Mouse (Mus musculus): ENCODE results near the gene Olfr1442. TPM values are rescaled to one million over a fixed set of nuclear protein-coding genes. Genes with fewer than 3 reads are reported as not detected.

The Olfr1442 gene
- total RNA-seq, 2 experiments from 2014 or later, result not detected

Other genes with a start within 250 kb of the Olfr1442 start
- gene Pfpl, start 242.5 kb upstream of the Olfr1442 start, total RNA-seq (2021), result not detected
- 1 to 10 TPM; 4.5 to 5.7 TPM for gene Mpeg1, start 209.7 kb upstream of the Olfr1442 start, total RNA-seq (2021)
- 1 to 10 TPM; 7.7 to 8.9 TPM for gene Dtx4, start 169.0 kb upstream of the Olfr1442 start, total RNA-seq (2021)
- gene Fam111a, start 124.7 kb upstream of the Olfr1442 start, total RNA-seq (2021), result 10 to 100 TPM; 23.1 to 23.8 TPM
- gene Gm4952, start 70.5 kb upstream of the Olfr1442 start, total RNA-seq (2021), result not detected
- not detected for gene Glyat, start 37.1 kb upstream of the Olfr1442 start, total RNA-seq (2021)
- gene Olfr1443, start 7.7 kb downstream of the Olfr1442 start, total RNA-seq (2021), result not detected
- gene Keg1, start 25.3 kb downstream of the Olfr1442 start, total RNA-seq (2021), result not detected
- 1 to 10 TPM; 3.1 to 3.5 TPM for gene Cntf, start 95.2 kb downstream of the Olfr1442 start, total RNA-seq (2021)
- gene Zfp91, start 125.7 kb downstream of the Olfr1442 start, total RNA-seq (2021), result 10 to 100 TPM; 81.2 to 83.3 TPM
- under 1 TPM; 0.67 to 0.90 TPM for gene Lpxn, start 125.8 kb downstream of the Olfr1442 start, total RNA-seq (2021)
- gene Gm5244, start 176.2 kb downstream of the Olfr1442 start, total RNA-seq (2021), result not detected
- gene Olfr1444, start 186.8 kb downstream of the Olfr1442 start, total RNA-seq (2021), result not detected
- not detected for gene Olfr1445, start 213.4 kb downstream of the Olfr1442 start, total RNA-seq (2021)
- gene Olfr1446, start 223.1 kb downstream of the Olfr1442 start, total RNA-seq (2021), result not detected
- not detected for gene Olfr1447, start 233.3 kb downstream of the Olfr1442 start, total RNA-seq (2021)